Mouse (Mus musculus) brain, adult 10 weeks (tissue): ENCODE data around the gene Prpf4b. TPM values are rescaled to one million over a fixed set of nuclear protein-coding genes. Genes with fewer than 3 reads are reported as not detected.

Experiments
- polyA plus RNA-seq: library from polyadenylated mRNA; stranded (reverse); fragments of 350-450 nt; fragmentation: Illumina TruSeq; extraction: RNeasy Lipid Tissue Mini Kit (QIAGEN cat#74804); gene quantifications from one replicate; pipeline ENCODE4 v1.2.3, GENCODE M21; 2015; ENCODE audit warnings: low read depth, low replicate concordance

Gene Prpf4b
- polyA plus RNA-seq, result 72.7 TPM

GRCm38 (mm10) chr13:34875166-34875710 is at the start of gene Prpf4b:
Prpf4b (plus strand) TSS chr13:34875302.

GRCm38 (mm10) chr13:34924210-34924609 is 49.1 kb downstream of the Prpf4b start, which contains the start of the genes Fam217a and 4933417A18Rik:
Fam217a (minus strand) TSS chr13:34924310.
4933417A18Rik (plus strand) TSS chr13:34924409.

Other genes starting within 250 kb of the Prpf4b start
- 7.5 TPM for gene Pxdc1, start 221.8 kb upstream of the Prpf4b start, polyA plus RNA-seq
- gene Fam50b, start 140.5 kb upstream of the Prpf4b start, polyA plus RNA-seq, result not detected
- 0.67 TPM for gene Fam217a, start 49.0 kb downstream of the Prpf4b start, polyA plus RNA-seq
- gene 4933417A18Rik, start 49.1 kb downstream of the Prpf4b start, polyA plus RNA-seq, result not detected
- not detected for gene Eci3, start 88.5 kb downstream of the Prpf4b start, polyA plus RNA-seq
- gene Eci2, start 151.8 kb downstream of the Prpf4b start, polyA plus RNA-seq, result 69.1 TPM